Mouse (Mus musculus) brain, embryonic 14.5 days (tissue): ENCODE results near the gene Rps3. TPM values are rescaled to one million over a fixed set of nuclear protein-coding genes. Genes with fewer than 3 reads are reported as not detected.

Experiments
- DNase-seq: peaks from one replicate; pipeline ENCODE4 v3.0.0-alpha.2; 2011; ENCODE audit warnings: low read depth
- CTCF ChIP-seq: fragments of 200-500 bp; IDR thresholded peaks from 2 replicates; pipeline ENCODE4 v1.5.1; 2012; ENCODE audit warnings: inconsistent platforms, mild to moderate bottlenecking, moderate library complexity, borderline replicate concordance; ENCODE audit not compliant: insufficient read depth, insufficient read length; ENCODE audit errors: extremely low read depth
- POLR2A ChIP-seq: fragments of 200-500 bp; IDR thresholded peaks from 2 replicates; pipeline ENCODE4 v1.6.1; 2012; ENCODE audit warnings: mild to moderate bottlenecking, inconsistent platforms, borderline replicate concordance; ENCODE audit not compliant: poor library complexity, insufficient read depth, insufficient read length, severe bottlenecking; ENCODE audit errors: extremely low read depth
- polyA plus RNA-seq: library from polyadenylated mRNA; depleted of rRNA; stranded (reverse); fragments of >200 nt; gene quantifications from 2 replicates; pipeline ENCODE4 v1.2.3, GENCODE M21; 2012

Rps3 gene
- polyA plus RNA-seq, 1 experiment = 722 TPM

GRCm38 (mm10) chr7:99452859-99453258, 30.7 kb downstream of the Rps3 start:
- no peak for DNase-seq
- TF ChIP-seq POLR2A (no peak), CTCF (no peak)

- DNase-seq = peak; percentile 91
Observed at GRCm38 (mm10) chr7:99450703-99451102, 32.8 kb downstream of the Rps3 start.

GRCm38 (mm10) chr7:99449751-99450150, 33.8 kb downstream of the Rps3 start:
- DNase-seq = peak; percentile 85
- TF ChIP-seq POLR2A = no peak
- no peak for TF ChIP-seq CTCF

More at GRCm38 (mm10) chr7:99450703-99451102, 32.8 kb downstream of the Rps3 start:
- TF ChIP-seq CTCF (peak; percentile 92), POLR2A (no peak)

GRCm38 (mm10) chr7:99449063-99449462, 34.5 kb downstream of the Rps3 start:
- no peak for TF ChIP-seq CTCF
- no peak for TF ChIP-seq POLR2A
- DNase-seq = peak; percentile 68

- DNase-seq = no peak
- no peak for TF ChIP-seq CTCF
Observed at GRCm38 (mm10) chr7:99448619-99449018, 34.9 kb downstream of the Rps3 start.

GRCm38 (mm10) chr7:99447323-99447722, 36.2 kb downstream of the Rps3 start:
- no peak for DNase-seq
- TF ChIP-seq POLR2A (no peak), CTCF (no peak)

GRCm38 (mm10) chr7:99445833-99446232, 37.7 kb downstream of the Rps3 start:
- TF ChIP-seq POLR2A (no peak), CTCF (peak; percentile 43; the same call in 1 of the 2 replicates)
- DNase-seq = no peak

GRCm38 (mm10) chr7:99444012-99444411, 39.5 kb downstream of the Rps3 start:
- no peak for DNase-seq
- TF ChIP-seq CTCF = peak; percentile 54
- TF ChIP-seq POLR2A = no peak

GRCm38 (mm10) chr7:99443164-99443563, 40.4 kb downstream of the Rps3 start:
- TF ChIP-seq CTCF (no peak), POLR2A (no peak)
- DNase-seq = no peak

GRCm38 (mm10) chr7:99441534-99442072, 41.9 kb downstream of the Rps3 start:
- DNase-seq = peak; percentile 48
- TF ChIP-seq CTCF = no peak
- no peak for TF ChIP-seq POLR2A

GRCm38 (mm10) chr7:99438881-99439280, 44.7 kb downstream of the Rps3 start:
- TF ChIP-seq CTCF (peak; percentile 31; the same call in 1 of the 2 replicates), POLR2A (no peak)
- no peak for DNase-seq

- DNase-seq = no peak
- TF ChIP-seq CTCF (no peak), POLR2A (no peak)
Observed at GRCm38 (mm10) chr7:99436530-99436929, 47.0 kb downstream of the Rps3 start.

- peak; percentile 57 for DNase-seq
- TF ChIP-seq CTCF = no peak
- TF ChIP-seq POLR2A = no peak
Observed at GRCm38 (mm10) chr7:99434672-99435250, 48.8 kb downstream of the Rps3 start.

GRCm38 (mm10) chr7:99432863-99433262, 50.7 kb downstream of the Rps3 start:
- DNase-seq = no peak
- TF ChIP-seq CTCF = no peak
- TF ChIP-seq POLR2A = no peak

GRCm38 (mm10) chr7:99432248-99432647, 51.3 kb downstream of the Rps3 start:
- TF ChIP-seq CTCF (no peak), POLR2A (no peak)
- peak; percentile 90 for DNase-seq

GRCm38 (mm10) chr7:99430246-99430645, 53.3 kb downstream of the Rps3 start:
- TF ChIP-seq CTCF = no peak
- TF ChIP-seq POLR2A = no peak
- DNase-seq = no peak
